Mouse (Mus musculus): ENCODE measurements at regions not wholly inside any gene's neighbourhood (a gene's known extent, or its start where the extent isn't known, plus 50 kb on each side); places are given as distances from the start of the nearest gene placed in this dataset.

DNA sequence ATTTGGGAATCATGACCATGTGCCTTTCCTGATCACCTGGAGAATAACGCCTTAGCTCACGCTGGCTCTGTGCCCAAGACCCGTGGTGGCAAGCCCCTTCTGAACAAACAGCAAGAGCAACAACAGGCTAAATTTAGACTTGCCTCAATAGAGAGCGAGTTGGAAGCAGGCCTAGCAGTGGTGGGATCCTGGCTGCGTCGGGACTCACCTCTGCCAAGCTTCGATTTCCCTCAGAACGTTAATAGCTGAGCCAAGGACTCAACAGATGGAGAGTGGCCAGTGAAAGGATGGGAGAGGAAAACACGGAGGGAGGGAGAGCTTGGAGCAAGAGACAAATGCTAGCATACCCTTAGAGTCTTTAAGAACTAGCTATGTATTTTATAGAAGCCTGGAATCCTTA, 305.0 kb downstream of the Epha7 start:
- H3K4me1 ChIP-seq (ENCODE audit: control insufficient read depth in 1 of 2, insufficient read depth in 2 of 2), result no peaks in the 10 kb centered on the region
- H3K4me3 ChIP-seq (replicated peaks in 1 of 3; ENCODE audit: low read depth in 2 of 3, low read length in 2 of 3, poor library complexity in 1 of 3), result no peak overlapping the region
- H3K36me3 ChIP-seq (replicated peaks in 1 of 2; ENCODE audit: control insufficient read depth in 1 of 2, insufficient read depth in 1 of 2, low read length in 1 of 2), result no peaks in the 10 kb centered on the region
- peaks cover 38% of the 10 kb centered on the region for H3K9me3 ChIP-seq (replicated peaks; ENCODE audit: low read length)
- H3K27ac ChIP-seq (ENCODE audit: insufficient read depth, low read depth), result no peak overlapping the region
- no peak overlapping the region for H3K9ac ChIP-seq (ENCODE audit: insufficient read depth, low read depth)
- no peak overlapping the region for H3K4me2 ChIP-seq (ENCODE audit: insufficient read depth, low read depth, poor library complexity, severe bottlenecking)
- dilution Hi-C loops (cut with MboI; ENCODE audit: extremely low pct_ligation_motif_present, extremely low pct_unique_long_range_greater_than_20kb, low sequenced_read_pairs) (no loop called here), in situ Hi-C loops (cut with MboI; ENCODE audit: low pct_ligation_motif_present, low pct_unique_long_range_greater_than_20kb, low sequenced_read_pairs) (no loop called here)
- no peaks in the 10 kb centered on the region for H3K27me3 ChIP-seq (replicated peaks)
- no peak for TF ChIP-seq PAX5 (IDR thresholded peaks at IDR 0.05; ENCODE audit: low read length)
- no peak for TF ChIP-seq BHLHE40 (IDR thresholded peaks at IDR 0.05; ENCODE audit: low read depth, low read length)
- TF ChIP-seq MYC (IDR thresholded peaks at IDR 0.05; ENCODE audit: low read depth, low read length), result no peak
- no peak for TF ChIP-seq MAZ (IDR thresholded peaks at IDR 0.05; ENCODE audit: low read depth, low read length)
- no peak for TF ChIP-seq JUND (conservative IDR thresholded peaks at IDR 0.05; ENCODE audit: low read depth, low read length)
- TF ChIP-seq NELFE (IDR thresholded peaks at IDR 0.05; ENCODE audit: low read depth, low read length), result no peak
- TF ChIP-seq ZMIZ1 (IDR thresholded peaks at IDR 0.05; ENCODE audit: low read depth, low read length), result no peak
- no peak for TF ChIP-seq USF1 (IDR thresholded peaks at IDR 0.05; ENCODE audit: low read depth, low read length)
- TF ChIP-seq SMC3 (IDR thresholded peaks at IDR 0.05; ENCODE audit: low read depth, low read length), result no peak
- TF ChIP-seq HCFC1 (IDR thresholded peaks at IDR 0.05; ENCODE audit: low read depth, low read length), result no peak
- no peak for TF ChIP-seq E2F4 (IDR thresholded peaks at IDR 0.05; ENCODE audit: insufficient replicate concordance, low read depth, low read length)
- no peak for TF ChIP-seq EP300 (IDR thresholded peaks at IDR 0.05; ENCODE audit: low read length)
- no peak for TF ChIP-seq MAX (IDR thresholded peaks at IDR 0.05; ENCODE audit: low read length)
- no peaks in the 10 kb centered on the region for H3K79me2 ChIP-seq (replicated peaks; ENCODE audit: control insufficient read depth, extremely low read depth, insufficient read depth, poor library complexity, severe bottlenecking)
- no peak for DNase-seq (ENCODE audit: extremely low read depth)

DNA sequence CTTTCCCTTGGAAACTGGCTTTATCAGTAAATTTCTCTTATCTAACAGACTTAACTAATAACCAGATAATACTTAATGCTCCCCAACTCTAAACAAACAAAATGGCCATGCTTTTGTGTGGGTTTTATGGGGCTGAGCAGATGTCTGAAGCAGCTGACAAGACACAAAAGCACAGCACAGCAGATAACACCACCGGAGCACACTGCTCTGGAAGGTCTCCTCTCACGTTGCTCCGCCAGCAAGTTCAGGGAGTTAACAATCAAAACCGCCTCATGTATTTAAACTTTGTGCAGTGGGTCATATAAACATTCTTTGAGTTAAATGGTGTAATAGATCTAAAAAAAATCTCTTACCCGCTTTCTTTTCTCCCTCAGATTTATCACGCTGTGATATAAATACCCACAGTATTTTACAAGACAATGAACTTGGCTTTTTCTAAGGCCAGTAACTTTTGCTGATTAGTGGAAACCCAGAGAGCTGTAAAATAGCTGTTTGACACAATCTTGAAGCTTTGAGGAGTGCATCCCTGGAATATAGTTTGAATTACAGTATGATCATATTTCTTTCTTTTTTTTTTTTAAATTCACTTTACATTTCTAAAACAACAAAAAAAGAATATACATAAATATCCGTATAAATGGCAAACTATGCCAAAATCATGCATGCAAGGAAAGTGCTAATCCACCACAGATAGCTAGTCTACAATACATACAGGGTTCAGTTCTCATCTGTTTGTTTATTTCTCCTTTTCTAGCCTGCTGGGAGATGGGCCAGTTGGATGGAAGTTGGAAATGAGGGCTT, 305.9 kb downstream of the Epha7 start:
- Histone ChIP-seq H3K79me2 (replicated peaks; ENCODE audit: control insufficient read depth, extremely low read depth, insufficient read depth, poor library complexity, severe bottlenecking) (no peaks in the 10 kb centered on the region), H3K4me1 (ENCODE audit: control insufficient read depth in 1 of 2, insufficient read depth in 2 of 2) (no peaks in the 10 kb centered on the region), H3K9ac (ENCODE audit: insufficient read depth, low read depth) (no peak overlapping the region), H3K27me3 (replicated peaks) (no peaks in the 10 kb centered on the region), H3K4me2 (ENCODE audit: insufficient read depth, low read depth, poor library complexity, severe bottlenecking) (no peak overlapping the region), H3K27ac (ENCODE audit: insufficient read depth, low read depth) (no peak overlapping the region), H3K36me3 (replicated peaks in 1 of 2; ENCODE audit: control insufficient read depth in 1 of 2, insufficient read depth in 1 of 2, low read length in 1 of 2) (no peaks in the 10 kb centered on the region), H3K9me3 (replicated peaks; ENCODE audit: low read length) (peaks cover 38% of the 10 kb centered on the region), H3K4me3 (replicated peaks in 1 of 3; ENCODE audit: low read depth in 2 of 3, low read length in 2 of 3, poor library complexity in 1 of 3) (no peak overlapping the region)
- in situ Hi-C loops (cut with MboI; ENCODE audit: low pct_ligation_motif_present, low pct_unique_long_range_greater_than_20kb, low sequenced_read_pairs) (no loop called here), dilution Hi-C loops (cut with MboI; ENCODE audit: extremely low pct_ligation_motif_present, extremely low pct_unique_long_range_greater_than_20kb, low sequenced_read_pairs) (no loop called here)
- no peak for TF ChIP-seq CHD2 (IDR thresholded peaks at IDR 0.05; ENCODE audit: low read length)
- TF ChIP-seq IRF4 (IDR thresholded peaks at IDR 0.05; ENCODE audit: low read depth, low read length), result no peak
- no peak for TF ChIP-seq MEF2A (IDR thresholded peaks at IDR 0.05; ENCODE audit: borderline replicate concordance, low read depth, low read length)
- TF ChIP-seq ZNF384 (IDR thresholded peaks at IDR 0.05; ENCODE audit: low read depth, low read length), result no peak
- no peak for TF ChIP-seq PAX5 (IDR thresholded peaks at IDR 0.05; ENCODE audit: low read length)
- no peak for TF ChIP-seq JUN (IDR thresholded peaks at IDR 0.05; ENCODE audit: insufficient read depth, low read depth, low read length)
- TF ChIP-seq MAZ (IDR thresholded peaks at IDR 0.05; ENCODE audit: low read depth, low read length), result no peak
- TF ChIP-seq RAD21 (IDR thresholded peaks at IDR 0.05; ENCODE audit: low read depth, low read length), result no peak
- no peak for TF ChIP-seq POLR2AphosphoS2 (IDR thresholded peaks at IDR 0.05; ENCODE audit: low read depth, low read length)
- no peak for TF ChIP-seq UBTF (IDR thresholded peaks at IDR 0.05; ENCODE audit: low read depth, low read length)
- no peak for TF ChIP-seq BHLHE40 (IDR thresholded peaks at IDR 0.05; ENCODE audit: low read depth, low read length)
- no peak for TF ChIP-seq RCOR1 (conservative IDR thresholded peaks at IDR 0.05; ENCODE audit: low read depth, low read length)
- DNase-seq (ENCODE audit: extremely low read depth), result no peak

Data from CH12.LX (cell line).